Mouse (Mus musculus) testis, adult 2 months (tissue): ENCODE measurements at regions not wholly inside any gene's neighbourhood (a gene's known extent, or its start where the extent isn't known, plus 50 kb on each side); places are given as distances from the start of the nearest gene placed in this dataset.

ENCODE experiments used
- CTCF ChIP-seq: fragments of 200-500 bp; IDR thresholded peaks from 2 replicates; pipeline ENCODE4 v1.5.1; 2012; ENCODE audit warnings: low read depth, mild to moderate bottlenecking, inconsistent platforms, low read length, moderate library complexity; ENCODE audit not compliant: control insufficient read depth, insufficient read depth, insufficient replicate concordance
- POLR2A ChIP-seq: fragments of 200-500 bp; IDR thresholded peaks from 2 replicates; pipeline ENCODE4 v1.6.1; 2012; ENCODE audit warnings: low read depth, mild to moderate bottlenecking, inconsistent platforms, low read length, moderate library complexity; ENCODE audit not compliant: control insufficient read depth

DNA sequence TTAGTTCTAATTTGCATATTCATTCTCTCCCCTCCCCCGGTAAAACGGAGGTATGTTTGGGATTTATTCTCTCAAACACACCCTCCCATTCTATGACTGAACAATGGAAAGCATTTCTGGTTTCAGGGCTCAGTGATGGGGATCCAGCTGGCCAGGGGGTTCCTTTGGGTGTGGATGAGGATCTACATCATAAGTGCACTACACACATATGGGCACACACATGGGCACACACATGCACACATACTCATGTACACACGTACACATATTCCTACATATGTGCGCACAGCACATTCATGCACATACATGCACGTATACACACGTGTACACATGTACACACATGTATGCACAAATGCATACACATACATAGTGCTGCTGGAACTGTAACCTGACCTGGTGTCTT, 292.4 kb downstream of the Zfp706 start:
- no peak for TF ChIP-seq CTCF
- TF ChIP-seq POLR2A: no peak
